Mouse (Mus musculus) adrenal gland, postnatal 10 days (tissue): ENCODE measurements around the gene Zfp704. TPM values are rescaled to one million over a fixed set of nuclear protein-coding genes. Genes with fewer than 3 reads are reported as not detected.

Experiments used
- DNase-seq: peaks from one replicate; pipeline ENCODE4 v3.0.0; 2021; ENCODE audit warnings: mixed read lengths
- total RNA-seq, 2 experiments: library from RNA; stranded (reverse); gene quantifications; 2 replicates each; pipeline ENCODE4 v1.2.3; 2021

Gene Zfp704
- total RNA-seq, 2 experiments from 2014 or later, result 17.8 to 20.3 TPM

GRCm38 (mm10) chr3:9557778-9558560, 51.9 kb downstream of the Zfp704 start:
- DNase-seq, result no peak

- no peak for DNase-seq
Measured at GRCm38 (mm10) chr3:9556137-9556536, 53.7 kb downstream of the Zfp704 start.

GRCm38 (mm10) chr3:9554916-9555315, 55.0 kb downstream of the Zfp704 start:
- DNase-seq, result no peak

GRCm38 (mm10) chr3:9552332-9552731, 57.6 kb downstream of the Zfp704 start:
- peak; percentile 16 for DNase-seq

- no peak for DNase-seq
Measured at GRCm38 (mm10) chr3:9550930-9551329, 59.0 kb downstream of the Zfp704 start.

- no peak for DNase-seq
Measured at GRCm38 (mm10) chr3:9549815-9550214, 60.1 kb downstream of the Zfp704 start.

GRCm38 (mm10) chr3:9548188-9548587, 61.7 kb downstream of the Zfp704 start:
- no peak for DNase-seq

- DNase-seq, result no peak
Measured at GRCm38 (mm10) chr3:9546882-9547620, 62.8 kb downstream of the Zfp704 start.

- no peak for DNase-seq
Measured at GRCm38 (mm10) chr3:9544421-9544820, 65.5 kb downstream of the Zfp704 start.

GRCm38 (mm10) chr3:9543916-9544315, 66.0 kb downstream of the Zfp704 start:
- no peak for DNase-seq

GRCm38 (mm10) chr3:9543463-9543862, 66.4 kb downstream of the Zfp704 start:
- no peak for DNase-seq

- DNase-seq, result no peak
Measured at GRCm38 (mm10) chr3:9541561-9541960, 68.3 kb downstream of the Zfp704 start.

- no peak for DNase-seq
Measured at GRCm38 (mm10) chr3:9538510-9538909, 71.4 kb downstream of the Zfp704 start.

GRCm38 (mm10) chr3:9537889-9538288, 72.0 kb downstream of the Zfp704 start:
- no peak for DNase-seq

- DNase-seq, result peak; percentile 60
Measured at GRCm38 (mm10) chr3:9530097-9530780, 79.6 kb downstream of the Zfp704 start.

GRCm38 (mm10) chr3:9524429-9524828, 85.5 kb downstream of the Zfp704 start:
- DNase-seq, result no peak

GRCm38 (mm10) chr3:9523081-9523932, 86.6 kb downstream of the Zfp704 start:
- peak; percentile 31 for DNase-seq

- no peak for DNase-seq
Measured at GRCm38 (mm10) chr3:9522009-9522408, 87.9 kb downstream of the Zfp704 start.

GRCm38 (mm10) chr3:9520728-9521054, 89.2 kb downstream of the Zfp704 start:
- DNase-seq, result no peak

GRCm38 (mm10) chr3:9520051-9520727, 89.7 kb downstream of the Zfp704 start:
- peak; percentile 80 for DNase-seq

- no peak for DNase-seq
Measured at GRCm38 (mm10) chr3:9519491-9519890, 90.4 kb downstream of the Zfp704 start.

GRCm38 (mm10) chr3:9518936-9519335, 90.9 kb downstream of the Zfp704 start:
- DNase-seq, result no peak
